Mouse (Mus musculus): Measurements from ENCODE around the gene Sohlh1. TPM values are rescaled to one million over a fixed set of nuclear protein-coding genes. Genes with fewer than 3 reads are reported as not detected.

Gene Sohlh1
- polyA plus RNA-seq, 1 experiment: not detected

DNA sequence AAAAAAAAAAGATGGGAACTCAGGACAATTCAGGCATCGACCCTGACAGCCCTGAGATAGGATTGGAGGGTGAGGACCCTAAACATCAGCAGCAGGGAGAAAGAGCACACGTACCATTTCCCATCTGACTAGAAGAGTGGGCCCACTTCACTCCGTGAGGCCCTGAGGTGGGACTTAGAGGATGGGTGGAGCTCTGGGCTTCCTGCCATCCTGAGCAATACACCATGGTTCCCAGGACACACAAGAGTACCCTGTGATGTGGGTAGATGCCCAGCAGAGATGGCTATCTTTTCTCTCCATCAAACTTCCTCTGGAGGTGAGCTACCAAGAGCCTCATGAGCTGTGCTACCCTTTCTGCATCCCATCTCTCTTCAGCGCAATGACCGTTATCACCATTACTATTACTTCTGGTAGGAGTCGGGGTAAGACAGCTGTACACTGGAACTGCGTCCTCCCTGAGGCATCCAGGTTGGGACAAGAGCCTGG lies 30.2 kb upstream of the Sohlh1 start:
- peaks cover 22% of the 10 kb centered on the region for H3K4me1 ChIP-seq (ENCODE audit: control insufficient read depth, insufficient read depth, low read length)
- peak overlapping the region; percentile 73; the same call in 1 of the 2 replicates for H3K27ac ChIP-seq (ENCODE audit: insufficient read depth, low read depth, low read length)
- WGBS: 17% methylated on average over 7 of the region's 7 CpGs
- TF ChIP-seq CTCF (IDR thresholded peaks at IDR 0.05; ENCODE audit: insufficient read depth, low read depth, low read length): no peak
- TF ChIP-seq POLR2A (IDR thresholded peaks at IDR 0.05; ENCODE audit: insufficient read depth, low read depth, low read length): no peak
- peak overlapping the region; percentile 82 for H3K4me3 ChIP-seq (ENCODE audit: insufficient read depth, low read depth, low read length)

- TF ChIP-seq POLR2A (IDR thresholded peaks at IDR 0.05; ENCODE audit: insufficient read depth, low read depth, low read length): no peak
- Histone ChIP-seq H3K27ac (ENCODE audit: insufficient read depth, low read depth, low read length) (no peak overlapping the region), H3K4me1 (ENCODE audit: control insufficient read depth, insufficient read depth, low read length) (peaks cover 48% of the 10 kb centered on the region), H3K4me3 (ENCODE audit: insufficient read depth, low read depth, low read length) (no peak overlapping the region)
- WGBS: 22% methylated on average over 5 of the region's 5 CpGs
Measured at GRCm38 (mm10) chr2:25866656-25867055, 19.6 kb upstream of the Sohlh1 start.

- no peak for TF ChIP-seq POLR2A (IDR thresholded peaks at IDR 0.05; ENCODE audit: insufficient read depth, low read depth, low read length)
- TF ChIP-seq CTCF (IDR thresholded peaks at IDR 0.05; ENCODE audit: insufficient read depth, low read depth, low read length): no peak
- peak overlapping the region; percentile 37 for H3K27ac ChIP-seq (ENCODE audit: insufficient read depth, low read depth, low read length)
- H3K4me3 ChIP-seq (ENCODE audit: insufficient read depth, low read depth, low read length): peak overlapping the region; percentile 13
- 3% methylated on average over 4 of the region's 4 CpGs for WGBS
- H3K4me1 ChIP-seq (ENCODE audit: control insufficient read depth, insufficient read depth, low read length): peaks cover 48% of the 10 kb centered on the region
Measured at GRCm38 (mm10) chr2:25865412-25865811, 18.4 kb upstream of the Sohlh1 start.

GRCm38 (mm10) chr2:25864230-25864629 lies 17.2 kb upstream of the Sohlh1 start:
- 2% methylated on average over 18 of the region's 18 CpGs for WGBS
- peak overlapping the region; percentile 37 for H3K27ac ChIP-seq (ENCODE audit: insufficient read depth, low read depth, low read length)

GRCm38 (mm10) chr2:25863337-25864131 lies 16.5 kb upstream of the Sohlh1 start, which contains the start of gene Kcnt1:
TSS of gene Kcnt1 (plus strand) at chr2:25863734.
- Histone ChIP-seq H3K4me3 (ENCODE audit: insufficient read depth, low read depth, low read length) (peak within 1 kb of the TSS; percentile 74), H3K27ac (ENCODE audit: insufficient read depth, low read depth, low read length) (peak within 1 kb of the TSS; percentile 49), H3K4me1 (ENCODE audit: control insufficient read depth, insufficient read depth, low read length) (peaks cover 48% of the 10 kb centered on the region)
- TF ChIP-seq POLR2A (IDR thresholded peaks at IDR 0.05; ENCODE audit: insufficient read depth, low read depth, low read length): no peak
- no peak for TF ChIP-seq CTCF (IDR thresholded peaks at IDR 0.05; ENCODE audit: insufficient read depth, low read depth, low read length)
- WGBS: 1% methylated on average over 44 of the region's 53 CpGs

More at GRCm38 (mm10) chr2:25864230-25864629, 17.2 kb upstream of the Sohlh1 start:
- Histone ChIP-seq H3K4me1 (ENCODE audit: control insufficient read depth, insufficient read depth, low read length) (peaks cover 48% of the 10 kb centered on the region), H3K4me3 (ENCODE audit: insufficient read depth, low read depth, low read length) (peak overlapping the region; percentile 74)
- TF ChIP-seq CTCF (IDR thresholded peaks at IDR 0.05; ENCODE audit: insufficient read depth, low read depth, low read length) (no peak), POLR2A (IDR thresholded peaks at IDR 0.05; ENCODE audit: insufficient read depth, low read depth, low read length) (no peak)

DNA sequence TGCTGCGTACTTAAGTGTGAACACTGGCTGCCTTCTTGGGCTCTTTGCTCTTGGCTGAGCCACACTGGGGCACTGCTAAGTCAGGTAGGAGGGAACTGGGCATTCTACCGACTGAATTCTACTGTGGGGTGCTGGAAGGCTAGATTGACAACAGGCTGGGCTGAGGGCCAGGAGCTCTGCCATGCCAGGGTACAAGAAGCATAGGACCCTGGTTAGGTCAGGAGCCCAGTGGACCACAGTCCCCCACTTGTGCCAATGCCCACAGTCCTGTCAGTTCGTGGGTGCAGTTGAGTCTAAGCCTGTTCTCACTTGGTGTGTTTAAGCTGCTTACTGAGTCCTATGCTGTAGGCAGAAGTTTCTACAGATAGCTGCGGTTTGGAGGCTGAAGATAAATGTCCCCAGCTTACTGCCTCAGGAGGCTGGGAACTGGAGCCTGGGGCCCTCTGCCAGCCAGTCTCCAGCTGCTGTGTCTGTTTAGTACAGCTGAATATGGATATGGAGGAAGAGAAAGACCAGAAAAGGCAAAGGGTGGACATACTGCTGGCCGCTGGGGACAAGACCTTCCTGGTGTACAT lies 15.7 kb upstream of the Sohlh1 start:
- Histone ChIP-seq H3K4me1 (ENCODE audit: control insufficient read depth, insufficient read depth, low read length) (peaks cover 46% of the 10 kb centered on the region), H3K27ac (ENCODE audit: insufficient read depth, low read depth, low read length) (peak overlapping the region; percentile 16; the same call in 1 of the 2 replicates), H3K4me3 (ENCODE audit: insufficient read depth, low read depth, low read length) (peak overlapping the region; percentile 74)
- TF ChIP-seq POLR2A (IDR thresholded peaks at IDR 0.05; ENCODE audit: insufficient read depth, low read depth, low read length): no peak
- no peak for TF ChIP-seq CTCF (IDR thresholded peaks at IDR 0.05; ENCODE audit: insufficient read depth, low read depth, low read length)
- WGBS: 38% methylated on average over 5 of the region's 5 CpGs

- H3K4me1 ChIP-seq (ENCODE audit: control insufficient read depth, insufficient read depth, low read length): peaks cover 39% of the 10 kb centered on the region
- peak overlapping the region; percentile 16; the same call in 1 of the 2 replicates for H3K27ac ChIP-seq (ENCODE audit: insufficient read depth, low read depth, low read length)
- 48% methylated on average over 2 of the region's 2 CpGs for WGBS
- TF ChIP-seq POLR2A (IDR thresholded peaks at IDR 0.05; ENCODE audit: insufficient read depth, low read depth, low read length) (no peak), CTCF (IDR thresholded peaks at IDR 0.05; ENCODE audit: insufficient read depth, low read depth, low read length) (no peak)
- H3K4me3 ChIP-seq (ENCODE audit: insufficient read depth, low read depth, low read length): no peak overlapping the region
Measured at GRCm38 (mm10) chr2:25862038-25862437, 15.0 kb upstream of the Sohlh1 start.

GRCm38 (mm10) chr2:25859891-25860290 lies 12.8 kb upstream of the Sohlh1 start:
- H3K4me3 ChIP-seq (ENCODE audit: insufficient read depth, low read depth, low read length): no peak overlapping the region
- no peak for TF ChIP-seq CTCF (IDR thresholded peaks at IDR 0.05; ENCODE audit: insufficient read depth, low read depth, low read length)
- TF ChIP-seq POLR2A (IDR thresholded peaks at IDR 0.05; ENCODE audit: insufficient read depth, low read depth, low read length): no peak
- peaks cover 20% of the 10 kb centered on the region for H3K4me1 ChIP-seq (ENCODE audit: control insufficient read depth, insufficient read depth, low read length)
- no peak overlapping the region for H3K27ac ChIP-seq (ENCODE audit: insufficient read depth, low read depth, low read length)
- 95% methylated on average over 3 of the region's 3 CpGs for WGBS

GRCm38 (mm10) chr2:25853998-25854397 lies 7.0 kb upstream of the Sohlh1 start:
- TF ChIP-seq CTCF (IDR thresholded peaks at IDR 0.05; ENCODE audit: insufficient read depth, low read depth, low read length) (no peak), POLR2A (IDR thresholded peaks at IDR 0.05; ENCODE audit: insufficient read depth, low read depth, low read length) (no peak)
- no peak overlapping the region for H3K27ac ChIP-seq (ENCODE audit: insufficient read depth, low read depth, low read length)
- peaks cover 13% of the 10 kb centered on the region for H3K4me1 ChIP-seq (ENCODE audit: control insufficient read depth, insufficient read depth, low read length)
- no peak overlapping the region for H3K4me3 ChIP-seq (ENCODE audit: insufficient read depth, low read depth, low read length)
- WGBS: 81% methylated on average over 5 of the region's 5 CpGs
